ENCODE assay signal across 9 mouse cellular contexts in the genomic region with DNA sequence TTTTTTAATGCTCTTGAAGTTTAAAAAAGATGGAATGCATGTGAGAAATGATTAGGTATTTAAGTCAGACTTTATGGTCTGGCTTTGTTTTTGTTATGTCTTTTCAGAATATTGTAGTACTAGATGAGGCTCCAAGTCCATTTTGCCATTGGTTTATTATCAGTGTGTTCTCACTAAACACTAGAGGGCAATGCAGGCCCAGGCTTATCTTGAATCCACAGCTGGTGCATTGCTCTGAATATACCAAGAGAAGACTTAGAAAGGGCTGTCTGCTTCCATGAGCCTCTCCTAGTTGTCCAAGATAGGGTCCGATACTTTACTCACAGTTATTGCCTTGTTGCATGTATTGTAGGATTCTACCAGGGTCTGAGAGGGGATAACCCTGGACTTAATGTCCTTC.
DNase-seq lines count a peak whose midpoint lies in the region; ATAC-seq and TF ChIP-seq lines count a peak whose summit lies in the region.
"Had no signal": no experiment of that assay in that cellular context is flagged by ENCODE, and none has a peak within 500 bp of the region (broad histone marks: within the 10 kb centered on the region; RNA-seq: fewer than 3 reads in every experiment).

No protein-coding gene starts in this region.

- H3K9me3 ChIP-seq in embryonic facial prominence, embryonic 11.5 days (replicated peaks; ENCODE audit: control insufficient read depth, low read length) = no peaks in the 10 kb centered on the region
- no peaks in the 10 kb centered on the region for H3K9me3 ChIP-seq in embryonic facial prominence, embryonic 10.5 days
- H3K9me3 ChIP-seq in liver, embryonic 11.5 days (ENCODE audit: control insufficient read depth, low read length) = no peaks in the 10 kb centered on the region
- H3K9me3 ChIP-seq: intestine, embryonic 15.5 days had no signal

- no peak overlapping the region for H3K4me3 ChIP-seq in embryonic facial prominence, embryonic 11.5 days (ENCODE audit: low read depth, low read length)
- H3K4me3 ChIP-seq in embryonic facial prominence, embryonic 10.5 days = no peak overlapping the region
- no peak overlapping the region for H3K4me3 ChIP-seq in liver, adult 2 months (ENCODE audit: insufficient read depth, low read depth, low read length)
- no peak overlapping the region for H3K4me3 ChIP-seq in liver, embryonic 11.5 days (ENCODE audit: low read depth, low read length)
- H3K4me3 ChIP-seq: intestine, embryonic 15.5 days had no signal

- H3K4me2 ChIP-seq in embryonic facial prominence, embryonic 11.5 days (ENCODE audit: low read depth, low read length) = no peak overlapping the region
- H3K4me2 ChIP-seq in liver, embryonic 11.5 days = no peak overlapping the region
- H3K4me2 ChIP-seq: intestine, embryonic 15.5 days had no signal

- H3K36me3 ChIP-seq in embryonic facial prominence, embryonic 11.5 days (replicated peaks; ENCODE audit: control insufficient read depth, insufficient read depth, low read depth, low read length) = no peaks in the 10 kb centered on the region
- H3K36me3 ChIP-seq in embryonic facial prominence, embryonic 10.5 days (replicated peaks) = no peaks in the 10 kb centered on the region
- no peaks in the 10 kb centered on the region for H3K36me3 ChIP-seq in liver, adult 2 months (ENCODE audit: control insufficient read depth, insufficient read depth, low read length)
- no peaks in the 10 kb centered on the region for H3K36me3 ChIP-seq in liver, embryonic 11.5 days (ENCODE audit: control insufficient read depth, insufficient read depth, low read length)
- H3K36me3 ChIP-seq: intestine, embryonic 15.5 days had no signal

- peak; percentile 33 for DNase-seq in embryonic facial prominence, embryonic 11.5 days (ENCODE audit: low spot score)
- no peak for DNase-seq in embryonic facial prominence, embryonic 10.5 days (ENCODE audit: low spot score)
- peak; percentile 5 for DNase-seq in liver, adult 2 months (ENCODE audit: extremely low read depth, low read depth, low spot score)
- no peak for DNase-seq in liver, embryonic 11.5 days (ENCODE audit: low spot score)
- peak; percentile 32 for DNase-seq in layer of hippocampus, adult 11-12 months (ENCODE audit: low spot score)
- peak; percentile 39 to 55 for DNase-seq in right cerebral cortex, adult 2 months (ENCODE audit: low spot score in 2 of 2)
- no peak for DNase-seq in heart, postnatal 25 days (ENCODE audit: low spot score)

- 93% methylated on average over 1 of the region's 1 CpGs for WGBS in embryonic facial prominence, embryonic 11.5 days
- WGBS in embryonic facial prominence, embryonic 10.5 days = 92% methylated on average over 1 of the region's 1 CpGs
- 96% methylated on average over 1 of the region's 1 CpGs for WGBS in liver, adult 2 months
- 74% methylated on average over 1 of the region's 1 CpGs for WGBS in liver, embryonic 11.5 days

- no peaks in the 10 kb centered on the region for H3K4me1 ChIP-seq in embryonic facial prominence, embryonic 11.5 days (ENCODE audit: control insufficient read depth, insufficient read depth, low read length)
- no peaks in the 10 kb centered on the region for H3K4me1 ChIP-seq in embryonic facial prominence, embryonic 10.5 days
- H3K4me1 ChIP-seq in liver, adult 2 months (ENCODE audit: control insufficient read depth, insufficient read depth, low read length) = no peaks in the 10 kb centered on the region
- no peaks in the 10 kb centered on the region for H3K4me1 ChIP-seq in liver, embryonic 11.5 days (replicated peaks; ENCODE audit: control insufficient read depth, insufficient read depth, low read length)
- H3K4me1 ChIP-seq: intestine, embryonic 15.5 days had no signal

- ATAC-seq in embryonic facial prominence, embryonic 11.5 days (replicated peaks; ENCODE audit: insufficient number of reproducible peaks, low FRiP score, low TSS enrichment, low read depth) = no peak
- no peak for ATAC-seq in liver, embryonic 11.5 days (replicated peaks; ENCODE audit: low FRiP score)
- no peak for ATAC-seq in megakaryocyte, adult 5-6 weeks (ENCODE audit: poor library complexity, severe bottlenecking)
- ATAC-seq: intestine, embryonic 15.5 days had no signal

- H3K9ac ChIP-seq in embryonic facial prominence, embryonic 11.5 days (replicated peaks; ENCODE audit: low read length) = no peak overlapping the region
- H3K9ac ChIP-seq in liver, adult 2 months (ENCODE audit: low read depth, low read length) = no peak overlapping the region
- H3K9ac ChIP-seq in liver, embryonic 11.5 days (ENCODE audit: low read depth, low read length) = no peak overlapping the region
- H3K9ac ChIP-seq: intestine, embryonic 15.5 days had no signal

- no peaks in the 10 kb centered on the region for H3K79me2 ChIP-seq in liver, adult 2 months (ENCODE audit: control insufficient read depth, insufficient read depth, low read length)

- no peak for TF ChIP-seq POLR2A in liver, adult 2 months (IDR thresholded peaks at IDR 0.05; ENCODE audit: extremely low read depth, insufficient read depth, low read length)

- H3K27ac ChIP-seq in embryonic facial prominence, embryonic 11.5 days (replicated peaks; ENCODE audit: low read depth, low read length) = no peak overlapping the region
- no peak overlapping the region for H3K27ac ChIP-seq in embryonic facial prominence, embryonic 10.5 days (replicated peaks)
- no peak overlapping the region for H3K27ac ChIP-seq in liver, adult 2 months (replicated peaks; ENCODE audit: insufficient read depth, low read depth, low read length)
- H3K27ac ChIP-seq in liver, embryonic 11.5 days (ENCODE audit: low read depth, low read length) = no peak overlapping the region
- H3K27ac ChIP-seq: intestine, embryonic 15.5 days had no signal

- H3K27me3 ChIP-seq in embryonic facial prominence, embryonic 11.5 days (ENCODE audit: control insufficient read depth, insufficient read depth, low read length) = no peaks in the 10 kb centered on the region
- H3K27me3 ChIP-seq in embryonic facial prominence, embryonic 10.5 days (replicated peaks; ENCODE audit: low read depth, poor library complexity, severe bottlenecking) = no peaks in the 10 kb centered on the region
- no peaks in the 10 kb centered on the region for H3K27me3 ChIP-seq in liver, adult 2 months (ENCODE audit: control insufficient read depth, insufficient read depth, low read length)
- H3K27me3 ChIP-seq in liver, embryonic 11.5 days (replicated peaks; ENCODE audit: control insufficient read depth, insufficient read depth, low read length) = no peaks in the 10 kb centered on the region
- H3K27me3 ChIP-seq: intestine, embryonic 15.5 days had no signal

- intact Hi-C loops in heart, postnatal 25 days (cut with DNase I) = no loop called here

- peak; percentile 25; the same call in 1 of the 2 replicates for TF ChIP-seq CTCF in liver, adult 2 months (IDR thresholded peaks at IDR 0.05; ENCODE audit: low read depth, low read length)

Comparison
In these comparisons a context has a peak if more than half of its experiments do, and no peak if none do; other contexts are left out.
1. DNase-seq: peak in embryonic facial prominence, embryonic 11.5 days (single experiment), liver, adult 2 months (single experiment), layer of hippocampus, adult 11-12 months (single experiment) and right cerebral cortex, adult 2 months (2 of 2); none in embryonic facial prominence, embryonic 10.5 days (single experiment), liver, embryonic 11.5 days (single experiment) and heart, postnatal 25 days (single experiment).